Mouse (Mus musculus) ES-E14 (cell line): ENCODE results near the gene Acod1. TPM values are rescaled to one million over a fixed set of nuclear protein-coding genes. Genes with fewer than 3 reads are reported as not detected.

Experiments
- DNase-seq: peaks from one replicate; pipeline ENCODE4 v3.0.0-alpha.2; 2013; ENCODE audit warnings: low read depth, low spot score
- H3K27ac ChIP-seq: 2 replicates; pipeline ENCODE4 v1.5.1; 2012; ENCODE audit warnings: low read depth, mild to moderate bottlenecking, low read length, moderate library complexity, mixed read lengths; ENCODE audit not compliant: poor library complexity, insufficient read depth, severe bottlenecking
- H3K36me3 ChIP-seq: 2 replicates; pipeline ENCODE4 v1.6.1; 2012; ENCODE audit warnings: mild to moderate bottlenecking, low read length, moderate library complexity, mixed read lengths; ENCODE audit not compliant: control insufficient read depth, poor library complexity, insufficient read depth, severe bottlenecking
- H3K4me1 ChIP-seq, 2 experiments: fragments of 150-350 bp in 1 of 2; sonication (generic) in 1 of 2; 2 replicates each; pipeline ENCODE4 v1.6.1; 2012; ENCODE audit warnings: low read length in 2 of 2, mild to moderate bottlenecking in 1 of 2, mixed read lengths in 1 of 2; ENCODE audit not compliant: control insufficient read depth in 2 of 2, insufficient read depth in 2 of 2, poor library complexity in 1 of 2
- H3K4me3 ChIP-seq, 2 experiments: fragments of 150-350 bp in 1 of 2; sonication (generic) in 1 of 2; 2 replicates each; pipeline ENCODE4 v1.5.1; 2012; ENCODE audit warnings: low read length in 2 of 2, low read depth in 1 of 2, mild to moderate bottlenecking in 1 of 2, mixed read lengths in 1 of 2; ENCODE audit not compliant: insufficient read depth in 1 of 2, poor library complexity in 1 of 2, severe bottlenecking in 1 of 2
- H3K9ac ChIP-seq: 2 replicates; pipeline ENCODE4 v1.6.1; 2012; ENCODE audit warnings: low read depth, mild to moderate bottlenecking, low read length, mixed read lengths; ENCODE audit not compliant: poor library complexity, insufficient read depth, severe bottlenecking
- H3K9me3 ChIP-seq: fragments of 150-350 bp; sonication (generic); 2 replicates; pipeline ENCODE4 v1.6.1; 2012; ENCODE audit warnings: low read depth, mild to moderate bottlenecking, low read length; ENCODE audit not compliant: control insufficient read depth, insufficient read depth
- CHD2 ChIP-seq: IDR thresholded peaks from 2 replicates; pipeline ENCODE4 v1.6.1; 2014; ENCODE audit warnings: mild to moderate bottlenecking, low read depth, low read length, inconsistent platforms
- HCFC1 ChIP-seq: IDR thresholded peaks from 2 replicates; pipeline ENCODE4 v1.6.1; 2012; ENCODE audit warnings: low read length, inconsistent platforms, borderline replicate concordance; ENCODE audit not compliant: insufficient read depth
- MAFK ChIP-seq: IDR thresholded peaks from 2 replicates; pipeline ENCODE4 v1.6.1; 2014; ENCODE audit warnings: mild to moderate bottlenecking, low read depth, low read length, inconsistent platforms; ENCODE audit not compliant: insufficient read depth
- ZC3H11A ChIP-seq: IDR thresholded peaks from 2 replicates; pipeline ENCODE4 v1.6.1; 2012; ENCODE audit warnings: low read depth, mild to moderate bottlenecking, inconsistent platforms, low read length, borderline replicate concordance
- ZNF384 ChIP-seq: IDR thresholded peaks from 2 replicates; pipeline ENCODE4 v1.6.1; 2012; ENCODE audit warnings: low read depth, low read length, inconsistent platforms
- in situ Hi-C, 2 experiments: fragments of 600-800 bp; cut with MboI; formaldehyde crosslinking; loops; one replicate each; pipeline ENCODE4 v1.15.1; 2025; ENCODE audit warnings: low sequenced_read_pairs in 2 of 2, inconsistent platforms in 1 of 2; ENCODE audit not compliant: unreplicated experiment in 2 of 2
- total RNA-seq: library from RNA; depleted of rRNA; stranded (reverse); fragments of 300-350 nt; gene quantifications from 2 replicates; pipeline ENCODE4 v1.2.3, GENCODE M21; 2012

The Acod1 gene
- total RNA-seq, 1 experiment, result not detected

DNA sequence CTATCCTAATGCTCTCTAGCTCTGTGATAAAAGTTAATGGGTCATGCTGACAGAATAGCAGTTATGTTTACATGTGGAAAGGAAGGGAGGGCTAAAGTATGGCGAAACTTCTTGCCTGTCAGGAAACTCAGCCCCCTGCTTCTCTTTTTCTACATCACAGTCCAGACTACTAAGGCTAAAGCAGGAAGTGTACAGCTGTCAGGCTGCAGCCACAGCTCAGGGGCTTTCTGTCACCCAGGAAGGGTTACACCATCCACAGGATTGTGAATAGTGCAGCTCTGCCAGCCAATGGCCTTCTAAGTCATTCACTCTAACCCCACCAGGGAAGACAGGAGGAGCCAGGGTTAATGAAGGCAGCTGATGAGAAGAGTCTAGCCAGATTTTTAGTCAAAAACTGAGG lies 12.2 kb downstream of the Acod1 start:
- Histone ChIP-seq H3K9me3 (no peaks in the 10 kb centered on the region), H3K4me3 (0 out of 4 replicates have a peak overlapping the region, but pooled peaks of 1 of the 2 experiments have one; percentile 11), H3K9ac (no peak overlapping the region), H3K4me1 (peaks cover 0 to 3% of the 10 kb centered on the region in 2 experiments; a peak in 2 of 4 replicates), H3K27ac (no peak overlapping the region), H3K36me3 (no peaks in the 10 kb centered on the region)
- in situ Hi-C loops, result no loop called here
- no peak for TF ChIP-seq MAFK
- TF ChIP-seq ZNF384, result no peak
- no peak for TF ChIP-seq CHD2
- no peak for DNase-seq

DNA sequence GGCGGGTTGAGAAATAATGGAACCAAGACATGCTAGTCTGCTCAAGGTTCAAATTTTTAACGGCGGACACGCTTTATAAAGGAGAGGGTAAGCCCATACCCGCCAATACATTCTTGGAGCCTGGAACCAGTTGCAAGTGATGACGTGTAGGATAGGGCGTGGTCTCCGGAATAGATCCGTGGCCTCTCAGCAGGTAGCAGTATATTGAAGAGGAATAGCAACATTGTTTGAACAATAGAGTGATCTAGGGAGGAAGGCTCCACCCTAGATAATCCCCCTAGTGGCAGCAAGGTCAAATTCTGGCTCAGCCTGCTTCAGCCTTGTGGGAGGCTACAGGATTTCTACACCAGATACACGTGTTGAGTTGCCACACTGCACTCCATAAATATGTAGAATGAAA lies 12.7 kb downstream of the Acod1 start:
- Histone ChIP-seq H3K9ac (no peak overlapping the region), H3K4me1 (peaks cover 0 to 3% of the 10 kb centered on the region in 2 experiments; a peak in 2 of 4 replicates), H3K36me3 (no peaks in the 10 kb centered on the region), H3K9me3 (no peaks in the 10 kb centered on the region), H3K4me3 (0 out of 4 replicates have a peak overlapping the region, but pooled peaks of 1 of the 2 experiments have one; percentile 11), H3K27ac (no peak overlapping the region)
- TF ChIP-seq ZC3H11A (no peak), ZNF384 (no peak), HCFC1 (no peak), MAFK (no peak), CHD2 (no peak)
- in situ Hi-C loops, result no loop called here
- peak; percentile 58 for DNase-seq

DNA sequence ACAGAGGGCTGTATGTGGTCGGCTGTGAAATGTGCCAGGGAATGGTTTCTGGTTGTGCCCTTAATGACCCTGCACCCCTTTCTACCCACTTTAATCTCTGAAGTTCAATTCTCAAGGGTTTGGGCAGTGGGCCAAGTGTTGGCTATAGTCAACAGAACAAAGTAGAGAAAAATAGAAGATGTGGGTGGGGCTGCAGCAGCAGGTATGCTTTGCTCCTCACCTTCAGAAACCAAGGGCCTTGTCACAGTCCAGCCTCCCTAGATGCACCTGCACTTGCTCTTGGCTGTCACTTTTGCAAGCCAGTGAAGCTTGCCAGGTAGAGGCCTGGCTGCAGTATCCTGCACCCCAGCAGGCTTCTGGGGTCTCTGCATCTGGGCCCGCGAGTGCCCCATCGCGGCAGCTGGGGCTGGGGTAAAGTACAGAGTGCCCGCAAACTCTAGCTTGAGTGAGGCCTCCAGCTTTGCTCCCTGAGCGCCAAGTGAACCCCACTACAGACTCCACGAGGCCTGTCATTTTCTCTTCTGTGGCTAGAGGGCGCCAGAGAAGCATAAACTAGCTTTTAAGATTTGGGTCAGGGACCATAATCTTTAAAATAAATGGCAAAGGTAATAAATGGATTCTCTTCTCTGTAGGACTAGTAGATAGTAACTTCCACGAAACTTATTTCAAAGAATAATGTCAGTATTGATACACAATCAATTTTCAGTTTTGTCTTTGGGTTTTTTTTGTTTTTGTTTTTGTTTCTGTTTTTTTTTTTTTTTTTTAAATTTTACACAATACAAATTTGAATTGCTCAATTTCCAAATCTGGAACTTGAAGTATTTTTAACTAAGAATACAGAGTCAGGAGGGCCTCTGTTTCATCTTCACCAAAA lies 18.8 kb downstream of the Acod1 start:
- Histone ChIP-seq H3K4me1 (peaks cover 0 to 5% of the 10 kb centered on the region in 2 experiments; a peak in 2 of 4 replicates), H3K9me3 (0 out of 2 replicates have a peak, but pooled peaks cover 1% of the 10 kb centered on the region), H3K4me3 (peak overlapping the region in 1 of 2 experiments; percentile 54; a peak in 2 of 4 replicates), H3K27ac (no peak overlapping the region), H3K9ac (no peak overlapping the region), H3K36me3 (no peaks in the 10 kb centered on the region)
- in situ Hi-C loops, result no loop called here
- TF ChIP-seq CHD2 (no peak), HCFC1 (no peak), MAFK (no peak), ZNF384 (peak; percentile 52; the same call in 1 of the 2 replicates), ZC3H11A (peak; percentile 31; the same call in 1 of the 2 replicates)
- peak; percentile 69 for DNase-seq

DNA sequence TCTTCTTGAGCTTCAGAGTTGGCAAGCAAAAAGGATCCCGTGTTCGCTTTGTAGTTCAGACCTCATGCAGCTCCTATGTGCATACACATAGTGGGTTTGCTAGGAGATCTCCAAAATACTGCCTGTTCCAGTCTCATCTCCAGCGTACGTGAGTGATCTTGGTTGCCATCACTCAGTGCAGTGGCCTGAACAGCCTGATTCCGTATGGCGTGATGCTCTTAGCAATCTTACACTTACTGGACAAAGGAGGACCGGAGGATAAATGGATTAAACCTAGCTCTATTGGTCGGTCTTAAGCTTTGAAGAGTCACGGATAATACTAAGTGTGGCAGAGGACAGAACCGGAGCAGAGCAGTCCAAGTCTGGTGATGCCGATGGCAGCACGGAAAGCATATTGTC lies 22.7 kb downstream of the Acod1 start:
- no peak for TF ChIP-seq ZNF384
- no peak for TF ChIP-seq CHD2
- TF ChIP-seq ZC3H11A, result no peak
- no peak for TF ChIP-seq HCFC1
- TF ChIP-seq MAFK, result no peak
- 0 out of 2 replicates have a peak, but pooled peaks cover 1% of the 10 kb centered on the region for H3K9me3 ChIP-seq
- peaks cover 0 to 5% of the 10 kb centered on the region in 2 experiments; a peak in 2 of 4 replicates for H3K4me1 ChIP-seq
- H3K27ac ChIP-seq, result peak overlapping the region; percentile 47; the same call in 1 of the 2 replicates
- H3K4me3 ChIP-seq, result peak overlapping the region; percentile 73 to 98
- peaks cover 16% of the 10 kb centered on the region; the same call in 1 of the 2 replicates for H3K36me3 ChIP-seq
- no peak for DNase-seq
- H3K9ac ChIP-seq, result peak overlapping the region; percentile 73
- in situ Hi-C loops, result no loop called here
